Mouse (Mus musculus) v-Abl transformed pro-B cells (cell line): ENCODE results near the gene Nagpa.

ENCODE experiments used
- in situ Hi-C, 2 experiments: fragments of 400-800 bp; cut with MboI; formaldehyde crosslinking; loops; one replicate each; pipeline ENCODE4 v1.15.1; 2025; ENCODE audit not compliant: unreplicated experiment in 2 of 2

Nagpa gene

DNA sequence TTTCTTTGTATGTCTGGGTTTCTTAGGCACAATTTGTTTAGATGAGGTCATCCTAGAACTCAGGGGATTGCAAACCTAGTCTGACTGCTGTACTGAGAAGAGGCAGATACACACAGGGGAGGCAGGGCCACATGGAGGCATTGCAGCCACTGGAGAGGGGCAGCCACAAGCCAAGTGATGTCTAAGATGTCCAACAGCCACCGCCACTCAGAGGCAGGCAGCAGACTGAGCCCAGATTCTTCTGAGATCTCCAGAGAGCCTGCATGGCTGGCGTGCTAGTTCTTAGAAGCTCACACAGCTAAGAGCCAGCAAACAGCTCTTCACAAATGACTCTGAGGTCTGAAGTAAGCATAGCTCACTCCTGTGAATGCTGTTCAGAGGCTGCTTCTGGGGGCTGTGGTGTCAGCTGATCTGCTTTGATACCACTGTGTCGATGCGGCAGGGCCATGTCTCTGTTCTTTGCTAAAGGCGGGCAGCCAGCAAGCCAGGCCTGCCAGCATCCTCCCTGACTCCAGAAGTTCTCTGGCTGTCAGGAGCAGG, 1.7 kb upstream of the Nagpa start:
- in situ Hi-C loops, result loop anchor here in 1 of 2 experiments (5.0 to 10.0 kb wide), 2 partner anchors 37 to 1269 kb away; no protein-coding TSS in a partner anchor

DNA sequence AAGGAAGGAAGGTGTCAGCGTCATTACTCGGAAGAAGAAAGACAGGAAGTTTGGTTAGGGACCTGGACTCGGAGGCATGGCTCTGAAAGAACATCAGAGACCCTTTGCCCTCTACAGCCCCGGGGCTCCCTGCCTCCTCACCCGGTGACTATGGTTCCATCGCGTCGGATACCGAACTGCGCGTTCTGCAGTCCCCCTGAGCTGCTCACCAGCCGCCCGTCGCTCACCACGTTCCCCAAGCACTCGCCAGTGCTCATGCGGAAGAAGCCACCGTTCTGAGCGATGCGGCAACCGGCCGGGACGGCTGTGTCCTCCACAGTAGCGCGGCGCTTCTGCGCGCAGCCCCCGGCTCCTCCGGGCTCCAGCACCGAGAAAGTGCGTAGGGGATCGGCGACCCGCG, 612 bp downstream of the Nagpa start:
- in situ Hi-C loops, result loop anchor here (5.0 to 10.0 kb wide), 2 partner anchors 39 to 1272 kb away; no protein-coding TSS in a partner anchor

GRCm38 (mm10) chr16:5202681-5203080, 1.1 kb downstream of the Nagpa start:
- in situ Hi-C loops, result loop anchor here (5.0 to 10.0 kb wide), 2 partner anchors 40 to 1272 kb away; no protein-coding TSS in a partner anchor

DNA sequence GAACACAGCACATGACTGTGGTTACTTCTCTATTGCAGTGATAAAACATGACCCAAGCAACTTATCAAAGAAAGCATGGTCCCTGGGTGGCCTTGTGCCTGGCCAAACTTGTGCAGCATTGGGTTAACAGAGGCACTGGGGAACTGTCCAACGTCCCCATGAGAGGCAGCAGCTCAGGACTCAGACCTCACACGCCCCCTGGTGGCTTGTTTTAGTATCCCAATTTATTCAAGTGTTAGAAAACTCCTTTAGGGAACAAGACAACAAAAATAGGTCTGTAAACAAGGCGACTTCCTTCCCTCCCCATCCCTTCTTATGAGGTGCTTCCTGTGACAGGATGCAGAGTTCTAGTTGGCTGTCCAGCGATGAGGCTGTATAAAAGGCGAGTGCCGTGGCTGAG, 8.7 kb downstream of the Nagpa start:
- in situ Hi-C loops, result loop anchor here in 1 of 2 experiments (10.0 kb wide), 1 partner anchor 140 kb away; the partner anchor contains the start of gene Ubn1

GRCm38 (mm10) chr16:5186234-5186633, 17.6 kb downstream of the Nagpa start:
- in situ Hi-C loops, result no loop called here

DNA sequence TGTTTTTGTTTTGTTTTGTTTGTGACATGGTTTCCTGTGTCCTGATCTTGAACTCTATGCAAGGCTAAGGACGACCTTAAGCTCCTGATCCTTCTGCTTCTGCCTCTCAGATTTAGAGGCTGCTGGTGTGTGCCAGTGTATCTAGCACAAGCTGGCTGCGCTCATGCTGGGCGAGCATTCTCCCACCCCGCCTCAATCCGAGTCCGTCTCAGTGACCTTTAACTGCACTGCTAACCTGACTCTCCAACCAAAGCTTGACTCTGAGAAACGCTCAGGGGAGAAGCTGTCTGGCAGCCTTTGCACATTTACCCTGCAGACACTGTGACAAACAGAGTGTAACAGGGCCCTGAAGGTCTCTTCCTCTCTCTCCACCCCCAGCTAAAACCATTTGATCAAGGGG, 18.1 kb downstream of the Nagpa start:
- in situ Hi-C loops, result no loop called here

DNA sequence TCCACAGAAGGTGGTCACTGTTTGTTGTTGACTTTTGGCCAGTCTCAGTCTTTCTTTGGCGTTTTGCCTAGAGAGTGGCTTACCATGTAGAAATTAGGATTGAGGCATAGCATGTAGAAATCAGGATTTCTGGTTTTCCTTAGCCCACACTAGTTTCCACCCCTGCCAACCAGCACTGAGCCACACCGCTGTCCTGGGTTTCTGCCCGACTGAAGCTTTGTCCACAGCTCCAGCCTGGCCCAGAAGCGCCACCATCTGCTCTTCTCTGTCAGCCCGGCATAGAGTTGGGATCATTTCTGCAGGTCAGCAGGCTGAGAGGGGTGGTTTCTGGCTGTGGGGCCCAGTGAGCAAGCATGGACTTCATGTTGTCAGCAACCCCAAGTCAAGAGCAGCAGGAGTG, 18.9 kb downstream of the Nagpa start:
- in situ Hi-C loops, result no loop called here

DNA sequence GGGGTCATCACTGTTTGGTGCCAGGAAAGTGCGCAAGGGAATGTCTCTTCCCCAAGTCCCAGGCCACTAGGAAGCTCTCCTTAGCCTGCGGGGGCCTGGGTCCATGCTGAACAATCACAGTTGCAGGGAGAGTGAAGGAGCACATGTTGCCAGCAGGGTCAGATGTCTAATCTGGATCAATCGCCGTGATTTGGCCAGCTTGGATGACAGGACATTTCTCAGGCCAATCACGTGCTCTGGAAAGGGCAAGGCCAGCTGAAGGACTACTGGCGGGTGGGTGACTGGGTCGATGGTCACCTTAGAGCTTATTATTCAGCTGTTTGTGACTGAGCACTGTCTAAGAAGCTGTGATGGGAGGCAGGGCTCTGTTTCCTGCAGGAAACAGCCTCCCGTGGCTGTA, 19.7 kb downstream of the Nagpa start:
- in situ Hi-C loops, result no loop called here

- in situ Hi-C loops, result no loop called here
Observed at GRCm38 (mm10) chr16:5183310-5183975, 20.4 kb downstream of the Nagpa start.

DNA sequence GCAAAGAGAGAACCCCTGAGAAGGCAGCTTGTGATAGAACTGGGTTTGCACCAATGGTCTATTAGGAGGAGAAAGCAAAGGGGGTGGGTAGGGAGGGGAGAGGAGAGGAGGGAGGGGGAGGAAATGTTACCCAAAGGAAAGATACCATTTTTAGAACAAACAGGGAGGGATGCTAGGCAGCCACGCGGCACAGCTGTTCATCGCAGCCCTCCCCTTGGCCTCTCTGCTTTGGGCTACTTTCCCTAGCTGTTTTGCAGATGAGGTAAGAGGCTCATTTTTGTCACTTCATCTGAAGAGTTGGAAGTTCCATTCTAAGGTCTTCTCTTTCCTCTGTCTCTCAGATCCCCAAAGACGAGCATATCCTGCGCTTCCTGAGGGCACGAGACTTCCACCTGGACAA, 31.2 kb downstream of the Nagpa start:
- in situ Hi-C loops, result no loop called here

DNA sequence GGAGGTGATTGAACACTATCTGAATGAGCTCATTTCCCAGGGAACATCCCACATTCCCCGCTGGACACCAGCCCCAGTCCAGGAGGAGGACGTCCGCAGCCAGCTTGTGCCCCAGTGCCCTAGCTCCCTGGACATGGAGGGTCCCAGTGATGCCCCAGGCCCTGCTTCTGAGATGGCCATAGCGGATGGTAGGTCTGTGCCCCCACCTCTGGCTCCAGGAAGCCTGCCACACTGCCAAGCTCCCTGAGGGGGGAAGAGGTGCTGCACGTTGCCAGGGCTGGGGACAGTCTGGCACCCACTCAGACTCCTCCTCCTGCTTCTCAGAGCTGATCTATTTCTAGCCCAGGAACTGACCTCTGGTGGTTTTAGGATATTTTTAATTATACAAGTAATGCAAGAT, 35.0 kb downstream of the Nagpa start:
- in situ Hi-C loops, result no loop called here

GRCm38 (mm10) chr16:5168038-5168437, 35.8 kb downstream of the Nagpa start:
- in situ Hi-C loops, result no loop called here

DNA sequence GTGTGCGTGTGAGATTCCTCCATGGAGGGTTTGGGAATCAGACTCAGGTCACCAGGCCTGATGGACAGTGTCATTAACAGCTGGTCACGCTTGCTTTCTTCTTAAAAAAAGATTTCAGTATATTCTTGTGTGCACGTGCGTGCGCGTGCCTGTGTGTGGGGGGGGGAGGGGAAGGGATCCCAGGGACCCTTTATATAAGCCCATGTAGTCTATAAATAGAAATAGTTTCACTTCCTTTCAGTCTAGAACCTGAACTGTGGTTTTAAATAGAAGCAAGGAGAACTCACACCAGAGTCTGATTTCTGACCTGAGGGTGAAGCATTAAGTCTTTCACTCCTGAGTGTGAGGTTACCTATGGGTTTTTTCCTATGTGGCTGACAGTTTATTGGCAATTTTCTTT, 39.5 kb downstream of the Nagpa start:
- in situ Hi-C loops, result no loop called here

DNA sequence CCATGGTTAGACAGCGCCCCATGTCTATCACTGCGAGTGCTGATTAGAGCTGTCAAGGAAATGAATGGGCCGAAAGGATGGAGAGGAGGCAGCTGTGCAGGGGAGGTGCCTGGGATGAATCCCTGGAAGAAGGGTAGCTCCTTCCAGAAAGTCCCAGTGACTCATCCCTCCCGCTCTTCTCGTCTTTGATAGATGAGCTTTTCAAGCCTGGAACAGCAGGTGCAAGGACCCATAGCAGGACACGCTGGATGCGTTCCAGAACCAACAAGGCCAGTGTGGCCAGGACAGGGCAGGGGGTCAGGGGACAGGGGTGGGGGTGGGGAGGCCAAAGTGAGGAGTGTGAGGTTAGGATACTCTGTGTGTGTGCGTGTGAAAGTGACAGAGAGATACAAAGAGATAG, 44.6 kb downstream of the Nagpa start:
- in situ Hi-C loops, result no loop called here

DNA sequence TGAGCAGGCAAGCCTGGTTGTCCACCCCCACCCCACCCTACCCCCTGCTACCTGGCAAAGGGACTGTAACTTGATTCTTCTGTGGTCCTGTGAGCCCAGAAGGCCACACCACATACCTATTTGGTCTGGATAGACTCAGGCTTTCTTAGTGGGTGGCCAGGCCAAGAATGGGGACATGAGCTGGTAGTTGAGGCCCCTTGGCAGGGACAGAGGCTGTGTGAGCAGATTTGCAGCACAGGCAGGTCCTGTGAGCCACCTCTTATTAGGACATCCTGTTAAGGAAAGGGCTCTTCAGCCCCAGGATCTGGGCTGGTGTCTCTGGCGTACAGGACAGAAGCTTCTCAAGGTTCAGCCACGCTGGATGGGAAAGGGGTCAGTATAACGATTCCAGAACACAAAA, 46.7 kb downstream of the Nagpa start:
- in situ Hi-C loops, result no loop called here

GRCm38 (mm10) chr16:5156495-5156894, 47.3 kb downstream of the Nagpa start:
- in situ Hi-C loops, result no loop called here

DNA sequence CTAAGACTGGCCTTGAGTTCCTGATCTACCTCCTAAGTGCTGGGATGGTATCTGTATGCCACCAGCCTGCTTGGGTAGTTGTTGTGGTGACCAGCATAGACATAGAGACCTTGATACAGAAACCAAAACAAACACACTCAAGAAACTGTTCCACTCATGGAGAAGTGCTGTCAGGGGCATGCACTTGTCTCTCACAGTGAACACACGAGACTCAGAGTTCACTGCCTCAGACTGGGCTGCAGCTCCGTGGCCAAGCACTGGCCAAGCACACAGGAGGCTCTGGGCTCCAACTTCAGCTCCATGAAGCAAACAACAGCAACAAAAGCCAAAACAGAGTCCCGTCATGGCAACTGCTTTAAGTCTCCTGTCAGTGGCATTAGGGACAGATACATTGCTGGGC, 48.8 kb downstream of the Nagpa start:
- in situ Hi-C loops, result no loop called here

GRCm38 (mm10) chr16:5153299-5154026, 50.3 kb downstream of the Nagpa start:
- in situ Hi-C loops, result loop anchor here in 1 of 2 experiments (5.0 kb wide), 1 partner anchor 39 kb away; no protein-coding TSS in a partner anchor

GRCm38 (mm10) chr16:5150544-5150943, 53.3 kb downstream of the Nagpa start:
- in situ Hi-C loops, result loop anchor here in 1 of 2 experiments (5.0 kb wide), 1 partner anchor 42 kb away; no protein-coding TSS in a partner anchor

DNA sequence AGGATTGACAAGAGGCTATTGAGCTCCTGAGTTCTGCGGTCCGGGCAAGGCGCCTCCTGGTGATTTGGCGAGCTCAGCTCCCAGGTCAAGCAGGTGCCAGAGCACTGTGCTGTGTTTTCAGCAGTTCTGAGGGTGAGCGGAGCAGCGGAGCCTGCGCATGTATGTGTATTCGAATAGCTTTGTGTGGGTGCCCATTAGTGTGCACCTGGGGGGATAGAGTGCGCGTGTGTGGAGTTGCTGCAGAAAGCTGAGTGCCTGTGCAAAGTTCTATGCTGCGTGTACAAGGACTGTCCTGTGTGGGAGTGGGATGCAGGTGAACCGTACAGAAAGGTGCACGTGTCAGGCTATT, 56.8 kb downstream of the Nagpa start, which contains the start of gene Sec14l5:
Gene Sec14l5, plus strand, starts transcription at position 73 of the 349 bp plus-strand sequence.
- in situ Hi-C loops, result loop anchor here in 1 of 2 experiments (10.0 kb wide), 1 partner anchor 842 kb away; no protein-coding TSS in a partner anchor

DNA sequence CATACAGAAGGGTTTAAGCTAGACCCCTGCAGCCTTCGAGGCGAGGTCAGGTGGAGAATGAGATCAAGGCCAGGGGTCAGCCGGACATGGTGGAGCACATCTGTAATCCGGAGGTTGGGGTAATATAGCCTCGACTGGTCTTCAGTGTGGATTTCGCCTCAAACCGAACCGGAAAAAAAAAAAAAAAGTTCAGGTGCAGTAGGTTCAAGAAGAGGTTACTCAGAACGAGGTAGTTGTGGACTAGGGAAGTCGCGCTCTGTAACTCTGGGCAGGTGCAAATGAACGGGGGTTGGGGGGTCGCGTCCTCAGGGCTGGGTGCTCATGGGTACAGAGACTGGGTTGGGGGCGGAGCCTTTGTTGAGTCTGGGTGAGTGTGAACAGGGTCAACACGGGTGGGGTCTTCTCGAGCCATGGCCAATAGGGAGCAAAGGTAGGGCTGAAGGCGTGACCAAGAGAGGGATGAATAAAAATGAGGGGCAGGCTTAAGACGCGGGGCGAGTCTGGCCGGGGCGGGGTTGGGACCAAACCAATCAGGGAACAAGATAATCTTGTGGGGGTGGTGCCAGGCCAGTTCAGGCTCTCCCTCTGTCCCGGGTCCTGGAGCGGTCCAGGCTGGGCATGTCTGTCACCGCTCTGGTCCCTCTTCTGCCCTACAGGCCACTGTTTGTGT, 57.3 kb downstream of the Nagpa start:
- in situ Hi-C loops, result loop anchor here in 1 of 2 experiments (10.0 kb wide), 1 partner anchor 842 kb away; no protein-coding TSS in a partner anchor
